34 mouse cellular contexts compared by ENCODE assay signal in genomic region chr1:164420623-164421354, GRCm38 (mm10). TPM values are rescaled to one million over a fixed set of nuclear protein-coding genes. Genes with fewer than 3 reads are reported as not detected.
A peak's percentile ranks its signal among the peaks of the same experiment; 100 is the strongest.
DNase-seq lines count a peak whose midpoint lies in the region; ATAC-seq lines count a peak whose summit lies in the region.
"Had no signal": no experiment of that assay in that cellular context is flagged by ENCODE, and none has a peak within 500 bp of the region (broad histone marks: within the 10 kb centered on the region; RNA-seq: fewer than 3 reads in every experiment).

No protein-coding gene starts in this region.

- 91% methylated on average over 6 of the region's 6 CpGs for WGBS in midbrain, embryonic 11.5 days
- 92% methylated on average over 6 of the region's 6 CpGs for WGBS in midbrain, embryonic 13.5 days
- 72% methylated on average over 6 of the region's 6 CpGs for WGBS in stomach, embryonic 14.5 days

- no peak for ATAC-seq in midbrain, embryonic 11.5 days (ENCODE audit: low FRiP score)
- no peak for ATAC-seq in midbrain, embryonic 13.5 days
- ATAC-seq in stomach, embryonic 14.5 days (ENCODE audit: insufficient number of reproducible peaks, insufficient read depth, low FRiP score, low read depth), result peak; percentile 86
- ATAC-seq: forebrain, embryonic 15.5 days; hindbrain, embryonic 16.5 days; Patski had no signal

- no peaks in the 10 kb centered on the region for H3K36me3 ChIP-seq in midbrain, embryonic 11.5 days (ENCODE audit: control insufficient read depth, insufficient read depth, low read length)
- H3K36me3 ChIP-seq in midbrain, embryonic 13.5 days, result no peaks in the 10 kb centered on the region
- H3K36me3 ChIP-seq in stomach, embryonic 14.5 days (ENCODE audit: control insufficient read depth, insufficient read depth, low read length), result no peaks in the 10 kb centered on the region
- H3K36me3 ChIP-seq: embryonic facial prominence, embryonic 12.5 days; forebrain, embryonic 10.5 days; forebrain, embryonic 15.5 days; limb, embryonic 12.5 days; lung, embryonic 15.5 days; midbrain, embryonic 10.5 days; neural tube, embryonic 13.5 days had no signal

- no peaks in the 10 kb centered on the region for H3K4me1 ChIP-seq in midbrain, embryonic 11.5 days (ENCODE audit: control insufficient read depth, insufficient read depth, low read length)
- H3K4me1 ChIP-seq in midbrain, embryonic 13.5 days (replicated peaks), result no peaks in the 10 kb centered on the region
- no peaks in the 10 kb centered on the region for H3K4me1 ChIP-seq in stomach, embryonic 14.5 days (ENCODE audit: control insufficient read depth, insufficient read depth, low read length)
- H3K4me1 ChIP-seq: embryonic facial prominence, embryonic 12.5 days; forebrain, embryonic 15.5 days; limb, embryonic 12.5 days; lung, embryonic 15.5 days; midbrain, embryonic 10.5 days; neural tube, embryonic 13.5 days had no signal

- H3K27me3 ChIP-seq in midbrain, embryonic 11.5 days (ENCODE audit: control insufficient read depth, insufficient read depth, low read length), result no peaks in the 10 kb centered on the region
- no peaks in the 10 kb centered on the region for H3K27me3 ChIP-seq in midbrain, embryonic 13.5 days
- no peaks in the 10 kb centered on the region for H3K27me3 ChIP-seq in stomach, embryonic 14.5 days (ENCODE audit: control insufficient read depth, insufficient read depth, low read length)
- H3K27me3 ChIP-seq: embryonic facial prominence, embryonic 12.5 days; forebrain, embryonic 15.5 days; limb, embryonic 12.5 days; lung, embryonic 15.5 days; neural tube, embryonic 13.5 days; Patski had no signal

- no peak overlapping the region for H3K27ac ChIP-seq in midbrain, embryonic 11.5 days (ENCODE audit: low read depth, low read length)
- no peak overlapping the region for H3K27ac ChIP-seq in midbrain, embryonic 13.5 days
- peak overlapping the region; percentile 58; the same call in 1 of the 2 replicates for H3K27ac ChIP-seq in stomach, embryonic 14.5 days (ENCODE audit: low read length)
- H3K27ac ChIP-seq: embryonic facial prominence, embryonic 12.5 days; forebrain, embryonic 10.5 days; forebrain, embryonic 15.5 days; kidney, postnatal 0 days; limb, embryonic 12.5 days; liver, embryonic 14.5 days; lung, embryonic 15.5 days; midbrain, embryonic 10.5 days; neural tube, embryonic 13.5 days had no signal

- no peak overlapping the region for H3K4me2 ChIP-seq in midbrain, embryonic 11.5 days
- no peak overlapping the region for H3K4me2 ChIP-seq in midbrain, embryonic 13.5 days (replicated peaks)
- no peak overlapping the region for H3K4me2 ChIP-seq in stomach, embryonic 14.5 days (replicated peaks; ENCODE audit: low read depth, low read length)
- H3K4me2 ChIP-seq: embryonic facial prominence, embryonic 12.5 days; forebrain, embryonic 15.5 days; heart, embryonic 11.5 days; limb, embryonic 12.5 days; lung, embryonic 15.5 days; neural tube, embryonic 13.5 days had no signal

- H3K9ac ChIP-seq in midbrain, embryonic 11.5 days (ENCODE audit: low read length), result no peak overlapping the region
- H3K9ac ChIP-seq in midbrain, embryonic 13.5 days (replicated peaks), result no peak overlapping the region
- H3K9ac ChIP-seq in stomach, embryonic 14.5 days (replicated peaks; ENCODE audit: low read depth, low read length), result no peak overlapping the region
- H3K9ac ChIP-seq: embryonic facial prominence, embryonic 12.5 days; forebrain, embryonic 15.5 days; limb, embryonic 12.5 days; liver, embryonic 14.5 days; lung, embryonic 15.5 days; neural tube, embryonic 13.5 days had no signal

- H3K9me3 ChIP-seq in midbrain, embryonic 11.5 days (ENCODE audit: control insufficient read depth, low read length), result no peaks in the 10 kb centered on the region
- H3K9me3 ChIP-seq in midbrain, embryonic 13.5 days, result no peaks in the 10 kb centered on the region
- H3K9me3 ChIP-seq in stomach, embryonic 14.5 days (ENCODE audit: control insufficient read depth, low read depth, low read length), result no peaks in the 10 kb centered on the region
- H3K9me3 ChIP-seq: embryonic facial prominence, embryonic 12.5 days; forebrain, embryonic 10.5 days; forebrain, embryonic 15.5 days; G1E; limb, embryonic 12.5 days; lung, embryonic 15.5 days; midbrain, embryonic 10.5 days; neural tube, embryonic 13.5 days had no signal

- H3K4me3 ChIP-seq in midbrain, embryonic 11.5 days (ENCODE audit: low read depth, low read length), result no peak overlapping the region
- no peak overlapping the region for H3K4me3 ChIP-seq in midbrain, embryonic 13.5 days (replicated peaks)
- no peak overlapping the region for H3K4me3 ChIP-seq in stomach, embryonic 14.5 days (ENCODE audit: low read depth, low read length)
- H3K4me3 ChIP-seq: embryonic facial prominence, embryonic 12.5 days; forebrain, embryonic 10.5 days; forebrain, embryonic 15.5 days; limb, embryonic 12.5 days; lung, embryonic 15.5 days; midbrain, embryonic 10.5 days; myocyte; neural tube, embryonic 13.5 days had no signal

- DNase-seq in adrenal gland, adult 2 months, result peak; percentile 15
- DNase-seq in adrenal gland, postnatal 4 days (ENCODE audit: low spot score in 2 of 2), result no peak
- peak; percentile 37 for DNase-seq in midbrain, embryonic 11.5 days (ENCODE audit: low spot score, missing footprints)
- no peak for DNase-seq in urinary bladder, postnatal 4 days (ENCODE audit: low spot score in 2 of 2)
- DNase-seq in layer of hippocampus, adult 8-10 months (ENCODE audit: low spot score in 2 of 2), result no peak
- no peak for DNase-seq in kidney, adult 11 months
- DNase-seq: adrenal gland, postnatal 14 days; cerebellum, adult 11-12 months; cerebellum, adult 9-11 months; embryo, embryonic 11 days; gastrocnemius, postnatal 36 days; heart, adult 18-20 months; heart, postnatal 4 days; kidney, adult 8-10 months; kidney, postnatal 4 days; right cerebral cortex, postnatal 4 days; thymus, adult 18-20 months; thymus, postnatal 25 days had no signal

RNA-seq across cellular contexts. Expression of gene Atp1b1, which starts 37.4 kb away (rescaled TPM):
- 10 to 100 TPM; 64.2 to 90.6 TPM for total RNA-seq in adrenal gland, adult 2 months (2021)
- 17.0 and 19.2 TPM in 2 replicates for polyA plus RNA-seq in adrenal gland, adult 2 months (2012; rRNA removed)
- total RNA-seq in adrenal gland, postnatal 4 days (2021), result 100 to 1,000 TPM; 101 to 236 TPM
- 35.5 and 36.7 TPM in 2 replicates for polyA plus RNA-seq in midbrain, embryonic 11.5 days (2014; fragmentation: Nextera tagmentation; extraction: Ambion mirVana)
- polyA plus RNA-seq in midbrain, embryonic 13.5 days (2015; fragmentation: Nextera tagmentation; extraction: Ambion mirVana), result 90.1 and 91.0 TPM in 2 replicates
- 76.9 and 93.2 TPM in 2 replicates for polyA plus RNA-seq in stomach, embryonic 14.5 days (2014; fragmentation: Nextera tagmentation; extraction: Ambion mirVana)
- total RNA-seq in layer of hippocampus, adult 8-10 months (2022), result 1,000 to 10,000 TPM; 1,927 to 2,142 (median 1,996) TPM
- polyA plus RNA-seq: G1E had no signal

Comparison
In these comparisons a context has a peak if more than half of its experiments do, and no peak if none do; other contexts are left out.
1. DNase-seq: peak in adrenal gland, adult 2 months (single experiment) and midbrain, embryonic 11.5 days (single experiment); none in adrenal gland, postnatal 4 days (0 of 2), urinary bladder, postnatal 4 days (0 of 2), layer of hippocampus, adult 8-10 months (0 of 2) and kidney, adult 11 months (single experiment).